ENCODE assay signal across 10 mouse cellular contexts in genomic region chr8:119064523-119064922, GRCm38 (mm10).
A peak's percentile ranks its signal among the peaks of the same experiment; 100 is the strongest.
DNase-seq lines count a peak whose midpoint lies in the region; ATAC-seq and TF ChIP-seq lines count a peak whose summit lies in the region.
"Had no signal": no experiment of that assay in that cellular context is flagged by ENCODE, and none has a peak within 500 bp of the region (broad histone marks: within the 10 kb centered on the region; RNA-seq: fewer than 3 reads in every experiment).

No protein-coding gene starts in this region.

- H3K9me3 ChIP-seq in hindbrain, embryonic 11.5 days (ENCODE audit: control insufficient read depth, low read length), result no peaks in the 10 kb centered on the region
- H3K9me3 ChIP-seq in hindbrain, embryonic 13.5 days, result no peaks in the 10 kb centered on the region
- peaks cover 82% of the 10 kb centered on the region for H3K9me3 ChIP-seq in CH12.LX (replicated peaks; ENCODE audit: low read length)
- no peaks in the 10 kb centered on the region for H3K9me3 ChIP-seq in embryonic facial prominence, embryonic 11.5 days (replicated peaks; ENCODE audit: control insufficient read depth, low read length)
- H3K9me3 ChIP-seq in lung, embryonic 14.5 days (ENCODE audit: low read depth, low read length), result no peaks in the 10 kb centered on the region
- H3K9me3 ChIP-seq: limb, embryonic 13.5 days; stomach, embryonic 15.5 days had no signal

- TF ChIP-seq EP300 in CH12.LX (IDR thresholded peaks at IDR 0.05; ENCODE audit: low read length), result no peak

- H3K27ac ChIP-seq in hindbrain, embryonic 11.5 days (ENCODE audit: low read depth, low read length), result no peak overlapping the region
- no peak overlapping the region for H3K27ac ChIP-seq in hindbrain, embryonic 13.5 days
- H3K27ac ChIP-seq in CH12.LX (ENCODE audit: insufficient read depth, low read depth), result no peak overlapping the region
- no peak overlapping the region for H3K27ac ChIP-seq in embryonic facial prominence, embryonic 11.5 days (replicated peaks; ENCODE audit: low read depth, low read length)
- no peak overlapping the region for H3K27ac ChIP-seq in lung, embryonic 14.5 days (ENCODE audit: low read depth)
- H3K27ac ChIP-seq: limb, embryonic 13.5 days; stomach, embryonic 15.5 days had no signal

- H3K79me2 ChIP-seq in CH12.LX (replicated peaks; ENCODE audit: control insufficient read depth, extremely low read depth, insufficient read depth, poor library complexity, severe bottlenecking), result no peaks in the 10 kb centered on the region

- peak; percentile 23 for TF ChIP-seq RAD21 in CH12.LX (IDR thresholded peaks at IDR 0.05; ENCODE audit: low read depth, low read length)

- DNase-seq in hindbrain, embryonic 11.5 days (ENCODE audit: low spot score), result peak; percentile 84
- DNase-seq in CH12.LX (ENCODE audit: extremely low read depth), result no peak
- peak; percentile 7 to 26 for DNase-seq in adrenal gland, postnatal 4 days (ENCODE audit: low spot score in 2 of 2)
- DNase-seq in embryonic facial prominence, embryonic 11.5 days (ENCODE audit: low spot score), result peak; percentile 79
- peak; percentile 62 for DNase-seq in kidney, postnatal 10 days
- DNase-seq in lung, embryonic 14.5 days, result peak; percentile 80
- DNase-seq in testis, postnatal 10 days (ENCODE audit: low spot score), result peak; percentile 65

- H3K4me3 ChIP-seq in hindbrain, embryonic 11.5 days (ENCODE audit: low read depth, low read length), result no peak overlapping the region
- no peak overlapping the region for H3K4me3 ChIP-seq in hindbrain, embryonic 13.5 days
- H3K4me3 ChIP-seq in CH12.LX (replicated peaks in 1 of 3; ENCODE audit: low read depth in 2 of 3, low read length in 2 of 3, poor library complexity in 1 of 3), result no peak overlapping the region
- H3K4me3 ChIP-seq in embryonic facial prominence, embryonic 11.5 days (ENCODE audit: low read depth, low read length), result no peak overlapping the region
- H3K4me3 ChIP-seq in lung, embryonic 14.5 days (ENCODE audit: low read depth, low read length), result no peak overlapping the region
- H3K4me3 ChIP-seq: limb, embryonic 13.5 days; stomach, embryonic 15.5 days had no signal

- no peaks in the 10 kb centered on the region for H3K27me3 ChIP-seq in hindbrain, embryonic 11.5 days (ENCODE audit: control insufficient read depth, insufficient read depth, low read length)
- H3K27me3 ChIP-seq in hindbrain, embryonic 13.5 days, result no peaks in the 10 kb centered on the region
- no peaks in the 10 kb centered on the region for H3K27me3 ChIP-seq in CH12.LX (replicated peaks)
- H3K27me3 ChIP-seq in embryonic facial prominence, embryonic 11.5 days (ENCODE audit: control insufficient read depth, insufficient read depth, low read length), result no peaks in the 10 kb centered on the region
- H3K27me3 ChIP-seq in lung, embryonic 14.5 days (ENCODE audit: insufficient read depth, low read length), result no peaks in the 10 kb centered on the region
- H3K27me3 ChIP-seq: stomach, embryonic 15.5 days had no signal

- peak in 1 of 2 experiments; percentile 30; a peak in 2 of 4 replicates for TF ChIP-seq CTCF in CH12.LX (conservative IDR thresholded peaks at IDR 0.05 in 1 of 2, IDR thresholded peaks at IDR 0.05 in 1 of 2; ENCODE audit: low read depth in 2 of 2, low read length in 2 of 2)
- peak; percentile 83 for TF ChIP-seq CTCF in lung, embryonic 14.5 days (IDR thresholded peaks at IDR 0.05; ENCODE audit: low read depth)

- H3K4me1 ChIP-seq in hindbrain, embryonic 11.5 days (replicated peaks; ENCODE audit: control insufficient read depth, insufficient read depth, low read length), result no peaks in the 10 kb centered on the region
- peaks cover 9% of the 10 kb centered on the region for H3K4me1 ChIP-seq in hindbrain, embryonic 13.5 days (replicated peaks)
- H3K4me1 ChIP-seq in CH12.LX (ENCODE audit: control insufficient read depth in 1 of 2, insufficient read depth in 2 of 2), result no peaks in the 10 kb centered on the region
- H3K4me1 ChIP-seq in embryonic facial prominence, embryonic 11.5 days (ENCODE audit: control insufficient read depth, insufficient read depth, low read length), result no peaks in the 10 kb centered on the region
- no peaks in the 10 kb centered on the region for H3K4me1 ChIP-seq in lung, embryonic 14.5 days (ENCODE audit: insufficient read depth)
- H3K4me1 ChIP-seq: limb, embryonic 13.5 days; stomach, embryonic 15.5 days had no signal

- H3K36me3 ChIP-seq in hindbrain, embryonic 11.5 days (ENCODE audit: control insufficient read depth, insufficient read depth, low read length), result no peaks in the 10 kb centered on the region
- H3K36me3 ChIP-seq in hindbrain, embryonic 13.5 days, result no peaks in the 10 kb centered on the region
- H3K36me3 ChIP-seq in CH12.LX (replicated peaks in 1 of 2; ENCODE audit: control insufficient read depth in 1 of 2, insufficient read depth in 1 of 2, low read length in 1 of 2), result no peaks in the 10 kb centered on the region
- no peaks in the 10 kb centered on the region for H3K36me3 ChIP-seq in embryonic facial prominence, embryonic 11.5 days (replicated peaks; ENCODE audit: control insufficient read depth, insufficient read depth, low read depth, low read length)
- no peaks in the 10 kb centered on the region for H3K36me3 ChIP-seq in lung, embryonic 14.5 days (ENCODE audit: insufficient read depth)
- H3K36me3 ChIP-seq: limb, embryonic 13.5 days; stomach, embryonic 15.5 days had no signal

- no peak for TF ChIP-seq POLR2A in CH12.LX (IDR thresholded peaks at IDR 0.05; ENCODE audit: low read depth, low read length)

- no peak for ATAC-seq in hindbrain, embryonic 11.5 days (ENCODE audit: low FRiP score)
- no peak for ATAC-seq in hindbrain, embryonic 13.5 days (ENCODE audit: low FRiP score)
- no peak for ATAC-seq in embryonic facial prominence, embryonic 11.5 days (replicated peaks; ENCODE audit: insufficient number of reproducible peaks, low FRiP score, low TSS enrichment, low read depth)
- ATAC-seq in lung, embryonic 14.5 days (ENCODE audit: insufficient read depth), result no peak

- 24% methylated on average over 11 of the region's 11 CpGs for WGBS in hindbrain, embryonic 11.5 days
- 19% methylated on average over 11 of the region's 11 CpGs for WGBS in hindbrain, embryonic 13.5 days
- 16% methylated on average over 11 of the region's 11 CpGs for WGBS in embryonic facial prominence, embryonic 11.5 days
- WGBS in lung, embryonic 14.5 days, result 13% methylated on average over 11 of the region's 11 CpGs

- dilution Hi-C loops in CH12.LX (cut with MboI; ENCODE audit: extremely low pct_ligation_motif_present, extremely low pct_unique_long_range_greater_than_20kb, low sequenced_read_pairs), result no loop called here

- no peak overlapping the region for H3K9ac ChIP-seq in hindbrain, embryonic 11.5 days (ENCODE audit: low read depth, low read length)
- H3K9ac ChIP-seq in hindbrain, embryonic 13.5 days, result no peak overlapping the region
- H3K9ac ChIP-seq in CH12.LX (ENCODE audit: insufficient read depth, low read depth), result no peak overlapping the region
- H3K9ac ChIP-seq in embryonic facial prominence, embryonic 11.5 days (replicated peaks; ENCODE audit: low read length), result no peak overlapping the region
- no peak overlapping the region for H3K9ac ChIP-seq in lung, embryonic 14.5 days
- H3K9ac ChIP-seq: limb, embryonic 13.5 days; stomach, embryonic 15.5 days had no signal

- in situ Hi-C loops in CH12.LX (cut with MboI; ENCODE audit: low pct_ligation_motif_present, low pct_unique_long_range_greater_than_20kb, low sequenced_read_pairs), result no loop called here

- H3K4me2 ChIP-seq in hindbrain, embryonic 11.5 days (replicated peaks; ENCODE audit: low read depth, low read length), result no peak overlapping the region
- H3K4me2 ChIP-seq in hindbrain, embryonic 13.5 days, result no peak overlapping the region
- H3K4me2 ChIP-seq in CH12.LX (ENCODE audit: insufficient read depth, low read depth, poor library complexity, severe bottlenecking), result no peak overlapping the region
- H3K4me2 ChIP-seq in embryonic facial prominence, embryonic 11.5 days (ENCODE audit: low read depth, low read length), result no peak overlapping the region
- H3K4me2 ChIP-seq in lung, embryonic 14.5 days, result no peak overlapping the region
- H3K4me2 ChIP-seq: limb, embryonic 13.5 days; stomach, embryonic 15.5 days had no signal

TF ChIP-seq in CH12.LX, 34 proteins besides CTCF, POLR2A, EP300 and RAD21:
- TF ChIP-seq RCOR1 (conservative IDR thresholded peaks at IDR 0.05; ENCODE audit: low read depth, low read length), result no peak
- TF ChIP-seq ETS1 (conservative IDR thresholded peaks at IDR 0.05; ENCODE audit: low read depth, low read length), result no peak
- TF ChIP-seq GABPA (IDR thresholded peaks at IDR 0.05; ENCODE audit: insufficient replicate concordance, low read depth, low read length), result no peak
TF ChIP-seq in CH12.LX: peak in this region for 0.
